Mouse (Mus musculus) midbrain, embryonic 11.5 days (tissue): ENCODE data around the gene Sept1. TPM values are rescaled to one million over a fixed set of nuclear protein-coding genes. Genes with fewer than 3 reads are reported as not detected.

ENCODE experiments used
- ATAC-seq: fragments of 200-750 bp; cut with Nextera tagmentation; 2 replicates; pipeline ENCODE4 v1.8.0; 2017; ENCODE audit warnings: moderate TSS enrichment, moderate library complexity; ENCODE audit not compliant: low FRiP score
- DNase-seq: peaks from one replicate; pipeline ENCODE4 v3.0.0; 2015; ENCODE audit warnings: low spot score; ENCODE audit errors: missing footprints
- H3K27ac ChIP-seq: fragments of 300-500 bp; sonication (generic); 2 replicates; pipeline ENCODE4 v1.5.1; 2014; ENCODE audit warnings: low read depth, low read length
- H3K27me3 ChIP-seq: fragments of 300-500 bp; sonication (generic); 2 replicates; pipeline ENCODE4 v1.6.1; 2014; ENCODE audit warnings: mild to moderate bottlenecking, low read length, moderate library complexity, mixed read lengths; ENCODE audit not compliant: control insufficient read depth, insufficient read depth
- H3K36me3 ChIP-seq: fragments of 300-500 bp; sonication (generic); 2 replicates; pipeline ENCODE4 v1.6.1; 2014; ENCODE audit warnings: mild to moderate bottlenecking, low read length, moderate library complexity, mixed read lengths; ENCODE audit not compliant: control insufficient read depth, insufficient read depth
- H3K4me1 ChIP-seq: fragments of 300-500 bp; sonication (generic); 2 replicates; pipeline ENCODE4 v1.6.1; 2014; ENCODE audit warnings: low read length; ENCODE audit not compliant: control insufficient read depth, insufficient read depth
- H3K4me2 ChIP-seq: fragments of 300-500 bp; sonication (generic); 2 replicates; pipeline ENCODE4 v1.6.1; 2014; ENCODE audit warnings: mild to moderate bottlenecking, moderate library complexity
- H3K4me3 ChIP-seq: fragments of 300-500 bp; sonication (generic); 2 replicates; pipeline ENCODE4 v1.5.1; 2014; ENCODE audit warnings: low read depth, low read length
- H3K9ac ChIP-seq: fragments of 300-500 bp; sonication (generic); 2 replicates; pipeline ENCODE4 v1.6.1; 2014; ENCODE audit warnings: low read length
- H3K9me3 ChIP-seq: fragments of 300-500 bp; sonication (generic); 2 replicates; pipeline ENCODE4 v1.6.1; 2016; ENCODE audit warnings: low read length; ENCODE audit not compliant: control insufficient read depth
- WGBS: fragments of 180-500 bp; shearing (Covaris S2); extraction: QIAGEN DNeasy Blood & Tissue Kit; methylation state at CpG from one replicate; pipeline ENCODE4 v1.1.7; 2014; 5-methylcytosine and 5-hydroxymethylcytosine counted together
- polyA plus RNA-seq: library from polyadenylated mRNA; unstranded; fragments of >200 nt; fragmentation: Nextera tagmentation; extraction: Ambion mirVana; gene quantifications from 2 replicates; pipeline ENCODE4 v1.2.1, GENCODE M21; 2014

Sept1 gene
- 24.6 and 29.8 TPM in 2 replicates for polyA plus RNA-seq

- WGBS = under 1% methylated on average over 64 of the region's 64 CpGs
- peak within 1 kb of the TSS; percentile 97 for H3K4me3 ChIP-seq
- peak within 1 kb of the TSS; percentile 99 for H3K9ac ChIP-seq
- H3K36me3 ChIP-seq = peaks cover 37% of the 10 kb centered on the region
- H3K27ac ChIP-seq = peak within 1 kb of the TSS; percentile 98
- ATAC-seq (peak; percentile 90), DNase-seq (peak; percentile 99)
- peaks cover 21% of the 10 kb centered on the region for H3K4me1 ChIP-seq
- peak within 1 kb of the TSS; percentile 59 for H3K4me2 ChIP-seq
- no peaks in the 10 kb centered on the region for H3K9me3 ChIP-seq
- no peaks in the 10 kb centered on the region for H3K27me3 ChIP-seq
Observed at GRCm38 (mm10) chr7:127232622-127233367, at the start of gene Sept1, which contains the start of gene Zfp553. Gene Sept1 (minus strand): TSS chr7:127233130. Gene Zfp553 (plus strand): TSS chr7:127233061.

DNA sequence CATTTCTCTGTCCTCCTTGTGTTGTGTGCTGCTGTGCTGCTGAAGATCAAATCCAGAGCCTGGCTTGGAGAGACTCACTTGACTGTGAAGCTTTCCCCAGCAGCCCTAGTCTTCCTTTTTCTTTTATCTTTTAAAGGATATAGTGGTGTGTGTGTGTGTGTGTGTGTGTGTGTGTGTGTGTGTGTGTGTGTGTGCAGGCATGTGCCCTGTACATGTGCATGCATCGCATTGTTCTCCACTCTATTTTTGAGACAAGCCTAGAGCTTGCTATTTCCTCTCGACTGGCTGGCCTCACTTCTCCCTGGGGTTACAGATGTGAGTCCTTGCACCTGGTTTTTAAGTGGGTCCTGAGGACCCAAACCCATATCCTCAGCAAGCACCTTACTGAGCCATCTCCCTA lies 49.3 kb upstream of the Sept1 start:
- H3K4me2 ChIP-seq = no peak overlapping the region
- H3K27me3 ChIP-seq = no peaks in the 10 kb centered on the region
- H3K9ac ChIP-seq = no peak overlapping the region
- H3K4me1 ChIP-seq = no peaks in the 10 kb centered on the region
- 89% methylated on average over 2 of the region's 2 CpGs for WGBS
- H3K4me3 ChIP-seq = no peak overlapping the region
- peaks cover 3% of the 10 kb centered on the region; the same call in 1 of the 2 replicates for H3K9me3 ChIP-seq
- H3K36me3 ChIP-seq = no peaks in the 10 kb centered on the region
- ATAC-seq = no peak
- peak; percentile 39 for DNase-seq
- H3K27ac ChIP-seq = no peak overlapping the region

DNA sequence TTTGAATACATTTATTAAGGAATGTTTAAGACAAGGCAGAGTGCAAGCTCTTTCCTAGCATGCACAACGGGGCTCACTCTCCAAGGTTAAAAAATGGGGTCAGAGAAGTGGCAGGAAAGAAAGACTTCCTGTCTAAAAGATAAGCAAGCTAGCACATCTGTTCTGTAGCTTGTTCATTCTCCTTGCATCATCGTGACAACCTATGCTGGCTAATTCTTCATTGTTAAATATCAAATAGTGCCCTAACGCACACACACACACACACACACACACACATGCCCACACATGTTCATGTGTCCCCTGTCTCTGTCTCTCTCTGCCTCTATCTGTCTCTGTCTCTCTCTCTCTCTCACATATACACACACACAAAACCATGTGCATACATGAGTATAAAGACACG lies 48.2 kb upstream of the Sept1 start:
- WGBS = 75% methylated on average over 4 of the region's 4 CpGs
- ATAC-seq = no peak
- no peaks in the 10 kb centered on the region for H3K27me3 ChIP-seq
- no peaks in the 10 kb centered on the region for H3K9me3 ChIP-seq
- H3K9ac ChIP-seq = no peak overlapping the region
- H3K4me3 ChIP-seq = no peak overlapping the region
- no peaks in the 10 kb centered on the region for H3K36me3 ChIP-seq
- H3K4me1 ChIP-seq = no peaks in the 10 kb centered on the region
- no peak overlapping the region for H3K27ac ChIP-seq
- peak; percentile 10 for DNase-seq
- no peak overlapping the region for H3K4me2 ChIP-seq

GRCm38 (mm10) chr7:127280092-127280491 lies 47.2 kb upstream of the Sept1 start:
- H3K4me3 ChIP-seq = no peak overlapping the region
- 78% methylated on average over 3 of the region's 3 CpGs for WGBS
- no peaks in the 10 kb centered on the region for H3K27me3 ChIP-seq
- H3K36me3 ChIP-seq = no peaks in the 10 kb centered on the region
- no peaks in the 10 kb centered on the region for H3K9me3 ChIP-seq
- no peak overlapping the region for H3K4me2 ChIP-seq
- H3K27ac ChIP-seq = no peak overlapping the region
- peak; percentile 41 for DNase-seq
- no peaks in the 10 kb centered on the region for H3K4me1 ChIP-seq
- H3K9ac ChIP-seq = no peak overlapping the region
- ATAC-seq = no peak

DNA sequence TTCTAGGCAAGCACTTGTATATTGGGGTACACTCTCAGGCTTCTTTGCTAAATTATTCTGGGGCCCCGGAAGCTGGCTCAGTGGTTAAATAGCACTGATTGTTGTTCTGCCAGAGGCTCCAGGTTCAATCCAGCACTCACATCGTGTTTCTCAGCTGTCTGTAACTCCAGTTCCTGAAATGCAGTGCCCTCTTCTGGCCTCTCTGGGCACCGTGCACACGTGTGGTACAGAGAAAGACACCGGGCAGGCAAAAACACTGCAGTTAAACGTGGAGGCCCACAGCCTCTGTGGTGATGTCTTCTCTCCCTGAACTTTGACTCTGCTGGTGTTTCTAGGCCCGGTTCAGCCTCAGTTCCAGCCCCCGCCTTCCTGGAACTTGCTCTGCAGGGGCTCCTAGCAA lies 45.4 kb upstream of the Sept1 start:
- peaks cover 3% of the 10 kb centered on the region for H3K4me1 ChIP-seq
- peak; percentile 86 for DNase-seq
- 20% methylated on average over 8 of the region's 8 CpGs for WGBS
- no peak overlapping the region for H3K4me3 ChIP-seq
- no peak for ATAC-seq
- no peak overlapping the region for H3K4me2 ChIP-seq
- H3K36me3 ChIP-seq = no peaks in the 10 kb centered on the region
- H3K27me3 ChIP-seq = no peaks in the 10 kb centered on the region
- H3K9ac ChIP-seq = no peak overlapping the region
- no peaks in the 10 kb centered on the region for H3K9me3 ChIP-seq
- no peak overlapping the region for H3K27ac ChIP-seq

DNA sequence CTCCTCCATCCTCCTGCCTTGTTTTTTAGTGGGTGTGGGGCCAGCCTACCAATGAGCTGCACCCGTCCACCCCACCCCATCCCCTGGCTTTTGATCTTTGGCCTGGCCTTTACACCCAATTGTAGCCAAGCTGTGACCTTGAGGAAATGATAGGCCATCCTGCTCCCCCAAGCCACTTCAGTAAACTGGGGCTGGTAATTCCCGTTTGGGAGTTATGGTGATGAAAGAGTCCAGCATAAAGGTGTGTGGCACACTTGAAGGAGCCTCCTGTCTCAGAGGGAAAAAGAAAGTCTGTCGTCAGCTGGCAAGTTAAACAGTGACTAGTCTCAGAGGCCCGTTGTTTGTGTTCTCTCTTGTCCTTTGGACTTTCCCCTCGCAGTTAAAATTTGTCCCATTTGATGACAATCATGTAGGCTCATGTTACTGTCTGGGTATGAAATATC lies 43.6 kb upstream of the Sept1 start:
- H3K36me3 ChIP-seq = 0 out of 2 replicates have a peak, but pooled peaks cover under 1% of the 10 kb centered on the region
- no peaks in the 10 kb centered on the region for H3K27me3 ChIP-seq
- DNase-seq (peak; percentile 44), ATAC-seq (no peak)
- no peaks in the 10 kb centered on the region for H3K9me3 ChIP-seq
- no peak overlapping the region for H3K27ac ChIP-seq
- no peak overlapping the region for H3K9ac ChIP-seq
- H3K4me3 ChIP-seq = no peak overlapping the region
- whole genome bisulfite sequencing = 75% methylated on average over 5 of the region's 5 CpGs
- H3K4me1 ChIP-seq = peaks cover 11% of the 10 kb centered on the region
- H3K4me2 ChIP-seq = no peak overlapping the region

DNA sequence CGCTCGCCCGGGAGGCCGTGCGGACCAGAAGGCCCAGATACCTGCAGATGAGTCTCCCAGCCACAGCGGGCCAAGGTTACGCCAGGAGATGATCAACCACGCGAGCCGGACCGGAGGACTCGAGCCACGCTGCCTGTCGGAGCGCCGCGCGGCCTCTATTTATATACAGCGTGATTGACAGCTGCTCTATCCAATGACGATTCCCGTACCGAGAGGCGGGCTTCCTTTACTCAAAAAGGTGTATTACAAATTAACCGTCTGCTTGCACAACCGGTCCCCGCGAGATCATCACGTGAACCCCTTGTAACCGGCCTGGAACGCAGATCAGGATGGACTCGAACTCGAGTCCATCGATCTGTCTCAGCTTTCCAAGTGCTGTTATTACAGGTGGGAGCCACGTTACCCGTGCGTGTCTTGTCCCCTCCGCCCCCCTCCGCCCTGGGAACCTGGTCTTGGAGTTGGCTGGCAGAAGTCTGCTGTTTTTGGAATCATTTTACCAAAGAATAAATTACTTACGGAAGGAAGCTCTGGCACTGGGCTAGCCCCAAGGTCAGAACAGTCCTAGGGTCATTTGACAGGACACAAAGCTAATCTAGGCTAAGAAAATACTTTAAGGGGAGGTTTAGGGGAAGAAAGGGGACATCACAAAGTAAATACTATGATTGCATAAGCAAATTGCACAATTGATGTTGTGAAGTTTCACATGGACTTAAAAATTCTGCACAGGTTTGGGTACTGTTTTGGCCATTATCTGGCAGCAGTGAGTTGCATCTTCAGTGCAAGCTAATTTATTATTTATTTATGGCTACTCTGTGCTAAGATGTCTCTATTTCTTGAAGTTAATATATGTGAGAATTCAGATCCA lies 41.2 kb upstream of the Sept1 start, which contains the start of gene Sephs2:
Gene Sephs2 (minus strand): TSS at position 131 of the 865 bp plus-strand sequence.
- H3K9me3 ChIP-seq = no peaks in the 10 kb centered on the region
- DNase-seq (peak; percentile 99), ATAC-seq (peak; percentile 90)
- H3K4me3 ChIP-seq = peak within 1 kb of the TSS; percentile 82
- no peaks in the 10 kb centered on the region for H3K27me3 ChIP-seq
- H3K9ac ChIP-seq = peak within 1 kb of the TSS; percentile 89
- peaks cover 11% of the 10 kb centered on the region for H3K4me1 ChIP-seq
- 0 out of 2 replicates have a peak, but pooled peaks cover 3% of the 10 kb centered on the region for H3K36me3 ChIP-seq
- H3K4me2 ChIP-seq = peak within 1 kb of the TSS; percentile 97
- WGBS = 3% methylated on average over 39 of the region's 39 CpGs
- H3K27ac ChIP-seq = peak within 1 kb of the TSS; percentile 50

DNA sequence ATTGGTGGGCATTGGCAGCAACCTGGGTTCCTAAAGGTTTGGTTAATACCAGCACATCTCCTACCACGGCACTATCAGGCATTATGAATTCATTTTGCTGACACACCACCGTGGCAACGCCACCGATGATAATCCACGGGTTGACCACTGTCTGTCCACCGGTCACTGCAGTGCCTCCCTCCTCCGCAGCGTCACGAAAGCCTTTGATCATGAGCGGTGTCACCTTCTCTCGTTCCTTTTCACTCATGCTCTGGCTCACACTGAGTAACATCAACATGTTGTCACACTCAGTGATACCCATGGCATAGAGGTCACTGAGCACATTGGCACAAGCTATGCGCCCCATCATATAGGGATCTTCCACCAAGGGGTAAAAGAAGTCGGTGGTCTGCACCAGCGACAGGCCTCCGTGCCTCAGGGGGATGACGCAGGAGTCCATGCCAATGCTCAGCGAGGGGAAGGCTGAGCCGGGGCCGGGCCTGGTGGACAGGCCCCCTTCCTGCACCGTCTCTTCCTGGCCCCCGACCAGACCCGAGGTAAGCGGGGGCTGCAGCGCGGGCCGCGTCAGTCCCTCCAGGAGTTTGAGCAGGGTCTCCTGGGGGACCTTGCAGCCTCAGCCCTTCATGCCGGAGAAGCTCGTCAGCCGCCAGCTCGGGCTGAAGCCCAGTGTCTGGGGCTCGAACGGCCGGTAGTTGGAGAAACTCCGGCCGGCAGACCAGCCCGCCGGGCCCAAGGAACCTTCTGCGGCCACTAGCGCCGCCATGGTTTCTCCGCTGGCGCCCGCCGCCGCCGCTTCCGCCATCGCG lies 40.4 kb upstream of the Sept1 start:
- H3K27me3 ChIP-seq = no peaks in the 10 kb centered on the region
- no peaks in the 10 kb centered on the region; the same call in 1 of the 2 replicates for H3K9me3 ChIP-seq
- DNase-seq (no peak), ATAC-seq (peak; percentile 84)
- H3K4me3 ChIP-seq = peak overlapping the region; percentile 82
- peak overlapping the region; percentile 97 for H3K4me2 ChIP-seq
- 0 out of 2 replicates have a peak, but pooled peaks cover 3% of the 10 kb centered on the region for H3K36me3 ChIP-seq
- 15% methylated on average over 50 of the region's 50 CpGs for WGBS
- H3K27ac ChIP-seq = peak overlapping the region; percentile 50
- peaks cover 11% of the 10 kb centered on the region for H3K4me1 ChIP-seq
- peak overlapping the region; percentile 89 for H3K9ac ChIP-seq
